Mouse (Mus musculus): ENCODE data around the gene Snx14. TPM values are rescaled to one million over a fixed set of nuclear protein-coding genes. Genes with fewer than 3 reads are reported as not detected.
A peak's percentile ranks its signal among the peaks of the same experiment; 100 is the strongest.
"Not testable (repeated sequence)": the region's sequence is repeated elsewhere in the genome, so short reads cannot be mapped to it uniquely, and the experiment has no call there.

Gene Snx14
- 37.6 and 42.4 TPM in 2 replicates for total RNA-seq (2017)

- peak; percentile 72 for ATAC-seq (ENCODE audit: extremely low read depth, insufficient number of reproducible peaks, low FRiP score, poor library complexity, severe bottlenecking)
Measured at GRCm38 (mm10) chr9:88438555-88439237, at the start of gene Snx14. Snx14 (minus strand) TSS chr9:88438958.

DNA sequence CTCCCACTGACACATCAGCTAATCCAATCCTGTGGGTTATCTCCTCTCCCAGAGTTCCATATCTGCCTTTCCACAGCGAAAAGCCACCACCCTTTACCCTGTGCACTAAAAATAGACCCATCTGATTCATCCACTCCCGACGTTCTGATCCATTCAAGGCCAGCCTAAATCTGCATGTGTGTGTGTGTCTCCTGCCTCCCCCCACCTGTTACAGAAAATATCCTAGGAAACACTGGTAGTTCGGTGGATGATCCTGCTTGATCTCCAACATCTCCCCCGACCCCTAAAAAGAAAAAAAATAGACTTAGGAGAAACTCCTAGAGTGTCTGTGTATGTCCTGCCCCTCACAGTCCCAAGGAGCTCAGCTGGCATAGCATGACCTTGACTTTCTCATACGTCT, 45.8 kb upstream of the Snx14 start:
- no peak for ATAC-seq (ENCODE audit: extremely low read depth, insufficient number of reproducible peaks, low FRiP score, poor library complexity, severe bottlenecking)

DNA sequence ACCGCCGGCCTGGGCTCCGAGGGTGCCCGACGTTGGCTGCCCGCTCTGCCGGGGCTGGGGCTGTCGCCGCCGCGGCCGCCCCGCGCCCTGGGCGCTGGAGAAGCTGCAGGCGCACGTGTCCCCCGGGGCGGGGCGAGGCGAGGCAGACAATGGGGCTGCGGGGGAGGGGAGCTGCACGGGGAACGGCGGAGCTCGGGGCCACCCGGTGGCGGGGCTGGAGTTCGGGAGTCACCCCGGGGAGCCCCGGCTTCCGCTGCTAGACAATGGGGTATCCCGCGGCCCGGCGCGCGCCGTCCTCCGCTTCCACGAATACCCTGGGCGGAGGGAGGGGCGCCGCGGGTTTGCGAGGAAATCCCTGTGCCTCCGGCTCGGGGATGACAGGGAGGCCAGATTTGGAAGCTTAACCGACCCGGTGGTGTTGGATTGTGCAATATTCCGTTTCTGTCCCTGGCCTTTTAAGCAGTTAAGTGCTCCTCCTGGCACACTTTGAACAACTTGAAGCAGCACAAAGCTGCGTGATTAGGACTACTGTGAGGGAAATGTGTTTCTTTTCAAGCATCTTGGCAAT, 44.2 kb upstream of the Snx14 start:
- ATAC-seq (ENCODE audit: extremely low read depth, insufficient number of reproducible peaks, low FRiP score, poor library complexity, severe bottlenecking): peak; percentile 24; the same call in 1 of the 2 replicates

DNA sequence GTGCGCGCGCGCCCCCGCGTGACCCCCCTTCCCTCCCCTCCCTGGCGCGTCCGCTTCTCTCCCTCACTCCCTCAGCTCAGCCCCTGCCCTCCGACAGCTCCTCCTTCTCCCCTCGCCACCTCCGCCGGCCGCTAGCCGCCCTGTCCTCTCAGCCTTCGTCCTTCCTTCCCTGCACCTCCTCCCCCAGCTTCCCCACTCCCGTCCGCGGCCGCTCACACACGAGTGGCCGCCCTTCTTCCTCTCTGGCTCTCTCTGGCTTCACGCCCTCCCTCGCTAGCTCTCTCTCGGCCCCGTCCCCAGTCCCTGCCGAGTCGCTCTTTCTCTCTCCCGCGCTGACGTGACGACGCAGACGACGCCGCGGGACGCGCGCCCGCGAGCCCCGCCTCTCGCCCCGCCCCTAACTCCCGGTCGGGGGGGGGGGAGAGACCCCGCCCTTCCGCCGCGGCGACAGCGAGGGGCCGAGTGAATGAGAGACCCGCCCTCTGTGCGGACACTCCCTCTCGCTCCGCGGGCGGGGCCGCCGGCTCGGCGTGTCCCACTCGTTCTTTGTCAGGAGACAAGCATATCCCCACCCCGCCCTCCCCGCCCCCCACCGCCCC, 43.6 kb upstream of the Snx14 start, which contains the start of gene Syncrip:
Gene Syncrip (minus strand): TSS at position 345 of the 599 bp plus-strand sequence.
- peak; percentile 76 for ATAC-seq (ENCODE audit: extremely low read depth, insufficient number of reproducible peaks, low FRiP score, poor library complexity, severe bottlenecking)

GRCm38 (mm10) chr9:88481791-88482160, 43.0 kb upstream of the Snx14 start:
- ATAC-seq (ENCODE audit: extremely low read depth, insufficient number of reproducible peaks, low FRiP score, poor library complexity, severe bottlenecking): peak; percentile 20; the same call in 1 of the 2 replicates

- ATAC-seq (ENCODE audit: extremely low read depth, insufficient number of reproducible peaks, low FRiP score, poor library complexity, severe bottlenecking): no peak
Measured at GRCm38 (mm10) chr9:88481061-88481790, 42.5 kb upstream of the Snx14 start.

DNA sequence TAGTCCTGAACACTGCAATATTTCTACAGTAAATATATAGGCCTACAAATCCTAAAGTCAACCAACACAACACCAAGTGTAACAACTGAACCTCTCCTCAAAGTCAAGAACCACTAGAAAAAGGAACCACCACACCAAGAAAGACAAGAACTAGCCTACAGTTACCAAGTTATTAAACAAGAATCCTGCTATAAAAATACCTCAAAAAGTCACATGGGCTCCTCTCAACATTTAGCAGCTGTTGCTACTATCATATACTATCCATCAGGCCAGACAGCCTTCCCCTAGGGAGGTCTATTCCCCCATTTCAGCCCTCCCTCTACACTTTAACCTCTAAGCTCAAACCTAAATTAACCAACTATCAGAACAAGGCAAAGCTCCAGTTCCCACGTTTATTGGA, 41.4 kb upstream of the Snx14 start:
- no peak for ATAC-seq (ENCODE audit: extremely low read depth, insufficient number of reproducible peaks, low FRiP score, poor library complexity, severe bottlenecking)

DNA sequence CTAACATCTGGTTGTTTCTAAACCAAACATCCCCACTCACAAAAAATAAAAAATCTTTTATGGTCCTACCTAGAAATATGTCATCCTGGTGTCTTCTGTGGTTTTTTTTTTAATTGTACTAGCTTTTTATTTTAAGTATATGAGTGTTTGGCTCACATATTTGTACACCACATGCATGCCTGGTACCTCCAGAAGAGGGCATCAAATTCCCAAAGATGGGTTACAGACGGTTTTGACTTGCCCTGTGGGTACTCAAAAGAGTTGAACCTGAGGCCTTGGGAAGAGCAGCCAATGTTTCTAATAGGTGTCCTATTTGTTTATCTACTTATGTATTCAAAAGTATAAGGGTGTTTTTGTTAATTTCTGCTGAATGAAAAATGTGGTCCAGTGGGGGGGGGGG, 37.4 kb upstream of the Snx14 start:
- ATAC-seq (ENCODE audit: extremely low read depth, insufficient number of reproducible peaks, low FRiP score, poor library complexity, severe bottlenecking): no peak

- ATAC-seq (ENCODE audit: extremely low read depth, insufficient number of reproducible peaks, low FRiP score, poor library complexity, severe bottlenecking): not testable (repeated sequence)
Measured at GRCm38 (mm10) chr9:88461017-88461416, 22.3 kb upstream of the Snx14 start.

GRCm38 (mm10) chr9:88439991-88440390, 1.2 kb upstream of the Snx14 start:
- no peak for ATAC-seq (ENCODE audit: extremely low read depth, insufficient number of reproducible peaks, low FRiP score, poor library complexity, severe bottlenecking)

GRCm38 (mm10) chr9:88439238-88439600, 461 bp upstream of the Snx14 start:
- ATAC-seq (ENCODE audit: extremely low read depth, insufficient number of reproducible peaks, low FRiP score, poor library complexity, severe bottlenecking): no peak

- peak; percentile 11; the same call in 1 of the 2 replicates for ATAC-seq (ENCODE audit: extremely low read depth, insufficient number of reproducible peaks, low FRiP score, poor library complexity, severe bottlenecking)
Measured at GRCm38 (mm10) chr9:88438237-88438554, 562 bp downstream of the Snx14 start.

DNA sequence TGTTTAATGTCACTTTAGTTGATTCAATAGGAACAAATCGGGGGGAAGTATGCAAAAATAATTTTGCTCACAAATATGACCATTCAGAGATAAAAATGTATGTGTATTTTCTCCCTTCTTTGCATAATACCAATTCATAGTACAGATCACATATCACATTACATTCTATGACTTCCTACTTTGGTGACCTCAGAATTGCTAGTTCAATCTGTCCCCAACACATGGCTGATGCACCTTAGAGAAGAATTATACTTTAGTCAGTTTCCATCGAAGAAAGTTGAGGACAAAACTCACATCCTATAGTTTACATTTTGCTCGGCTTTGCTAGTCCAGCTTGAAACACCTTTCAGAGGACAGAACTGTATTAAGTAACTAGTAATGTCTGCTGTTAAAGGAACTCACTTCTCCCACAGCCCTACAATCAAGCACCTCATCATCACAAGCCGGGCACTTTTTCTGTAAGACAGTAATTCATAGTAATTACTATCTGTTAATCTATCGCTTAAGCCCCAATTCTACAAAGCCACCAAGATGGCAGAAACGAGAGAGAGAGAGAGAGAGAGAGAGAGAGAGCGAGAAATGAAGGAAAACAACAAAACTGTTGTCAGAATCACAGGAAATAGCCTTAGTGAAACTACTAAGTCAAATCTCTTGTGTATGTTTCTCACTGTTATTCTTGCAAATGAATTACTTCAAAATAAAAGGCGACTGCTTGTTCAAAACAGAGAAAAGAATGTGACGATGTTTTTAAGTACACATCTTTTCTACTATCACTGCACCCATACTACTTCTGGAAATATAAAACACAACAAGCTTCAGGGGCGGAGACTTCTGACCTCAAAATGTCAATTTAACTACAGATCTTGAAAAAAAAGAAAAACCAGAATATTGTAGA, 1.2 kb downstream of the Snx14 start:
- no peak for ATAC-seq (ENCODE audit: extremely low read depth, insufficient number of reproducible peaks, low FRiP score, poor library complexity, severe bottlenecking)

- no peak for ATAC-seq (ENCODE audit: extremely low read depth, insufficient number of reproducible peaks, low FRiP score, poor library complexity, severe bottlenecking)
Measured at GRCm38 (mm10) chr9:88424356-88424755, 14.4 kb downstream of the Snx14 start.

- ATAC-seq (ENCODE audit: extremely low read depth, insufficient number of reproducible peaks, low FRiP score, poor library complexity, severe bottlenecking): no peak
Measured at GRCm38 (mm10) chr9:88422428-88422827, 16.3 kb downstream of the Snx14 start.

- no peak for ATAC-seq (ENCODE audit: extremely low read depth, insufficient number of reproducible peaks, low FRiP score, poor library complexity, severe bottlenecking)
Measured at GRCm38 (mm10) chr9:88416752-88417151, 22.0 kb downstream of the Snx14 start.

- ATAC-seq (ENCODE audit: extremely low read depth, insufficient number of reproducible peaks, low FRiP score, poor library complexity, severe bottlenecking): no peak
Measured at GRCm38 (mm10) chr9:88409978-88410377, 28.8 kb downstream of the Snx14 start.

DNA sequence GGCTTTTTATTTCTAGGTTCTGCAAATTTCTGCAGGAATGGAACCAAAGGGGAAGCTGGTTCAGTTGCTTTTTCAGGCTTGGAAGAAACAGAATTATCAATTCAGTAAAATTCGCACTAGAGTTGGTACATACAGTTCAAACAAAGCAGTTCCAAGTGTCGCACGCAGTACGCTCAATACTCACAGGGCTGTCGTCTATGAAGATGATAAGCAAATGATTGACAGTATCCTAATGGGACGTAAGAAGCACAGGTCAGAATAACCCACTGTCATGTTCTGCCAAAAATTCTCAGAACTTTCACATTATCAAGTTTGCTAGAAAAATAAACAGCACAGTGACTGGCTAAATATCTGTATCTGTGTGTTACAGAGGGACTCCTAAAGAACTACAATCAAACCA, 34.2 kb downstream of the Snx14 start:
- ATAC-seq (ENCODE audit: extremely low read depth, insufficient number of reproducible peaks, low FRiP score, poor library complexity, severe bottlenecking): no peak

- peak; percentile 100 for ATAC-seq (ENCODE audit: extremely low read depth, insufficient number of reproducible peaks, low FRiP score, poor library complexity, severe bottlenecking)
Measured at GRCm38 (mm10) chr9:88404088-88404487, 34.7 kb downstream of the Snx14 start.

Measured in neutrophil, adult 5-6 weeks (primary cell).